Mouse (Mus musculus) retina, postnatal 1 day (tissue): ENCODE measurements around the gene Ptprr.
A peak's percentile ranks its signal among the peaks of the same experiment; 100 is the strongest.

Experiments used
- DNase-seq: peaks from one replicate; pipeline ENCODE4 v3.0.0-alpha.2; 2012

Ptprr gene

DNA sequence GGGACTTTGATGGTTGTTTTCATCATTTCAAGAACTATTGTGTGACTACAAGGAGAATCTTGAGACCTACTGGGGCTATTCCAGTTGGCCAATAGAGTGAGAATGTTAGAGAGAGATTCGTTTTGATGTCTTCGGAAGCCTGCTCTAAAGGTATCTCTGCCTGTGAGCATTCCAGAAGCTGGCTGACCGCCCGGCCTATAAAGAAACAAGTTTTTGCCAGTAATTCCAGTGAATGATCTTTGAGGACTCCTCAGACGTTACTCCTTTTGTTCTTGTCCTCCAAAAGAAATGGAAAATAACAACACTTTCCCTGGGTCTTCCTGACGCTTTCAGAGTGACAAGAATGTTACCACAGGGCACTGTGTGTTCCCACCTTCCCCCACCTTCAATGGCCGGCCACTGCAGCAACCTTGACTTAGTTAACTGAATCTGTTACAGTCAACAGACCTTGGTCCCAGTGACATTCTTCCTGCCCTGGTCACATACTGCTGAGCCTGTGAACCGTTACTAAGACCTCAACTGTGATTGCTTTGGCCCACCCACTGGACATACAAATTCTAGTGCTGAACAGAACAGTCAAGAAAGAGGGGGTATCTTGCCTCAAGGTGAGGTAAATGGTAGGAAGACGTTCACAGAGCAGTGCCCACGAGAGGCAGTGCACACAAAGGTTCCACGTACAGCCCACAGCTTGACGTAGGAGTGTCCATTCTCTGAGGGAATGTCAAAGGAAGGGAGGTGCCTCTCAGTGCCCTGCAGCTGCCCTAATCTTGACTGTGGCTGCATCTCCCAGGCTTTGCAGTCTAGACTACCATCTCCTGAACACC, 252.8 kb downstream of the Ptprr start:
- no peak for DNase-seq

DNA sequence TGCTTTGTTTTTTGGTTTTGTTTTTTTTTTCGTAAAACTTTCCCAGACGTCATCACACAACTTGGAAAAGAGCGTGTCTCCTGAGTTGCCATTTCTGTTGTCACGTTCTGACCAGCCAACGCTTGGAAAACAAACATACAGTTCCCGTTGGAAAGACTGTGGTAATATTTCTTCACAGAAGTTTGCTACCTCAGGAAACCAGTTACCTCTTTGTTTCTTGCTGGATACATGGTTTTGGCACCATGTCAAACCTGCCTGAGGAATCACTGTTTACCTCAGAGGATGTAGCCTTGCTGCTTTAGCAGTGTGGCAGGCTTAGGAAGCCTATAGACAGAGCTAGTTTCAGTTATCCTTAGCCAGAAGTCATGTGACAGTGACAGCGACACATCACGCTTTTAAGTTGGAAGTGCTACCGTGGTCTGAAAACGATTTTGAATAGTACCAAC, 253.5 kb downstream of the Ptprr start:
- no peak for DNase-seq

DNA sequence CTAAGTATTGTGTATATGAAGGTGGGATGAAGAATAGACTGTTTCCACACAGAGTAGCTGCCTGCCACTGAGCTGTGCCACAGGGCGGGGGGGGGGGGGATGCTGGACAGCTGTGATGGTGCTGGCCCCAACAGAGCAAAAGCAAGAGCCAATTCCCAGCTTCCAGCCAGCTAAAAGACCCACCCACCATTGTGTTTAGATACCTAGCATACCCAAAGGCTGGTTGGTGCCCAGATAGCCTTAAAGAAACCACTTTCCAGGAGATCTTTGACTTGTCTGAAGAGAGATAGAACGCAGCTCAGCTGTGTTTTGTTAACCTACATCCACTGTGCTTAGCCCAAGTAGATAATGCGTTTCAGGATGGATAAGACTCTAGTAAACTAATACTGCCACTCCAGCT, 254.1 kb downstream of the Ptprr start:
- DNase-seq, result peak; percentile 15

DNA sequence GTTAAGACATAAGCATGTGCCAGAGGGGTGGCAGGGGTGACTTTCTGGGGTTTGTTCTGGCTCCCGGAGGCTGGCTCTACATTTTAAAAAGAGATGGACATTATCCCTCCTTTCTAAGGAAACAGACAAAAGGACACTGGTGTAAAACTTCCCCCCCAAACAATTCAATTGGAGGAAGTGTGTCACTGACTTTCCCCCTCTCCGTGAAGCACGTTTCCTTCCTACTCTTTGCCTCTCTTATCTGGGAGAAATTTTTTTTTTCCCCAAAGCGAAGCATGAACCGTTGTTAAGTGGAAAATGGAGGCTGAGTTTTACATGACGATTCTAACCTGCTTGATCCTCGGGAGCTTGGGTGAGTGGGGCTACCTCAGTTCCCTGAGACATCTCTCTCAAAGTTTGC, 257.3 kb downstream of the Ptprr start, which contains the start of gene Ptprb:
Gene Ptprb, plus strand, starts transcription at position 244 of the 400 bp plus-strand sequence.
- no peak for DNase-seq

DNA sequence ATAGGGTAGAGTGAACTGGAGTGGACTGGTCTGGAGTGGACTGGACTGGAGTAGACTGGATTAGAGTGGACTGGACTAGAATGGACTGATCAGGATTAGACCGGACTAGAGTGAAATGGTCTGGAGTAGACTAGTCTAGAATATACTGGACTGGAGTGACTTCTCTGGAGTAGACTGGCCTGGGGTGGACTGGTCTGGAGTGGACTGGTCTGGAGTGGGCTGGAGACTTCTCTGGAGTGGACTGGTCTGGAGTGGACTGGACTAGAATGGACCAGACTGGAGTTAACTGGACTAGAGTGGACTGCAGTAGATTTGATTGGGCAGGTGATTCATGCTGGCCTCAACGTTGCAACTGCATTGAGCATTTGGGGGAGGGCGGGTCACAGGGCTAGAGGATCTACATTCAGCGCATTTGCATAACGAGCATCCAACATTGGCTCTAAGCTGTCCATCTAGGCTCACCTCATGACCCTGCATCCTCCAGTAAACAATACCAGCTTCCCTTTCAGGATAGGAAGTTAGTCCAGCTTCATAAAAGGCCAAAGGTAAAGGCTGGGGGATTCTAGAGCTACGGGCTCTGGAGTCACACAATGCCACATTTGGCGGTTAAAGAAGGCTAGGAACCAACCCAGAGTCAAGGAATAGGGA, 268.8 kb downstream of the Ptprr start:
- no peak for DNase-seq

DNA sequence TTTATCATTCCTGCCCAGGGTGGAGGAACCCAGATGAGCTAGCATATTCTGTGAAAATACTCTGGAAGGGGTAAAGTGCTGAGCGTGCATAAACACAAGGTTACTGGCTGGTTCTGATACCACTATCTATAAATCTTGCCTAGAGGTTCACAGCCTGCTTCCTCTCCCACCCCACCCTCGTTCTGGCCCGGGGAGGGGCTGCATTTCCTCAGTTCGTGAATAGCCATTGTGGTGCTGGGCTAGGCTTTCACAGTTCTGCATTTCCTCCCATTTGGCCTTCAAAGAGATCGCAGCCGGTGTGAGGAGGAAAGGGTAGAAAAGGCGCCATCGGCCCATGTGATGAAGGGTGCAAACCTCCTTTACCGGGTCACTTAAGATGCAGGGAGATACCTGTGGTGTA, 270.1 kb downstream of the Ptprr start:
- no peak for DNase-seq

DNA sequence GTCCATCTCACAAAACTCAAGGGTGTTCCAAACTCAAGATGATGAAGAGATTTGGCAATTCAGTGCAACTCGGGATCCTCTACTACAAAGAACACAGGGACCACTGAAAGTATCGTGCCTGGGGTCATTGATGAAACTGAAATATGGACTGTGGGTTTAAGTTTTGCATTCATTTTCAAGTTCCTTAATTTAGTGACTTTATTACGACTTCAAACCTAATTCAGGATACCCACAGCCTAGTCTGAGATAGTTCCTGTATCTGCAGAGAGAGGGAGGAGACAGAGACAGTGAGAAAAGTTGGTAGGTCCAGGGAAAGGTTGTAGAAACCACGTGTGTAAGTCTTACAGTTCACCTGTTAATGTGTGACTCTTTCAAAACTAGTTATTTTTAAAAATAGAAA, 272.5 kb downstream of the Ptprr start:
- DNase-seq, result no peak

DNA sequence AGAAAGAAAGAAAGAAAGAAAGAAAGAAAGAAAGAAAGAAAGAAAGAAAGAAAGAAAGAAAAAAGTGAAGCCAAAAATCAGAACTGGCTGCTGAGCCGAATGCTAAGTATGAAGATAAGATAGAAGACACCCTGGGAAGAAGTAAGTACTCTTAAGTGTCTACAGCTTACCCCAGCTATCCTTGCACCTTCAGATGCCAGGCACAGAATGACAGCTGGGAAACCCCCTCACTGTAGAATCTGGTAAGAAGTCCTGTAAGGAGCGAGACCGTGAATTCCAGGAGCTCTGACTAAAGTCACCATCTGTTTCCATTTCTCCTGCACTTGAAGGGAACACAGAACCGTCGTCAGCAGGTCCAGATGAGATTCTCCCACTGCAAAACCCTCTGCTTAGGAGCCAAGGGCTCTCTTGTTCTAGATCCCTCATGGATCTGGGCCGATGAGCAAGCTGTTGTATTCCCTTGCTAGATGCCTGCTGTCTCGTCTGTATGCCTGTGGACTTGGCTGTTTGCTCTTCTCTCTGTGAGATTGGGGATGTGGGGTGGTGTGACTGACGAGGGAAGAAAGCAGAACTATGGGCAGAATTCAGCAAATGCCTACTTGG, 273.2 kb downstream of the Ptprr start:
- DNase-seq, result no peak

DNA sequence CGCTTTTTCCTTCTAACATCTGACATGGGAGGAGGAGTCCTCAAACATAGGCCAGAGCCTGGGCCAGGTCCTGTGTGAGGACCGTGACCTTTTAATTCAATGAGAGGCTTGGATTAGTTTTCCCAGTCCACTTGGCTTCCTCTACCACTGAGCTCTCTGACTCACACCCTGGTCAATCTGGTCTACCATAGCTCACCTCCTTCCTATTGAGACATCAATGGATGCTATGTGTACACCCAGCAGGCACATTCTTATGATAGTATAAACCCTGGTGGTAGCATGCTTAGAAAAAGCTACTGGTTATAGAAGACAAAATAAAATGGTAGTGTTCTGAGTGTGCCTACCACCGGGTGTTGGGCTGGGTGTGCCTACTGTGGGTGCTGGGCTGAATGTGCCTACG, 278.4 kb downstream of the Ptprr start:
- DNase-seq, result no peak

DNA sequence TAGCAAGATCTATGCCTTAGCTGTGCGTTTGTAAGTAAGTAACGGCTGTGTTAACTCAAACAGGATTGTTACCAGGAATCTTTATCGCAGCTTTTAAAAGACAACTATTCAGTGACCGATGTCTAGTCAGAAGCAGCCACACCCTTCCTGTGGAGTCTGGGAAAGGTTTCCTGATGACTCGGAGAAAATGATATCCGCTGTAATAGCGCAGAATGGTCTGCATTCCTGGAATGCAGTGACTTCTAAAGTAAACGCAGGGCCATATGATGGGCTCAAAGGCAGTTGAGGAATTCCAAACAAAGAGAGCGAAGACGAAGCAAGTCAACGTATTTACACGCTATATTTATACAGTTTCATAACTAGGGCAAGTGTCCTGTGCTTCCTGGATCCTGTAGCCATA, 279.8 kb downstream of the Ptprr start:
- no peak for DNase-seq

DNA sequence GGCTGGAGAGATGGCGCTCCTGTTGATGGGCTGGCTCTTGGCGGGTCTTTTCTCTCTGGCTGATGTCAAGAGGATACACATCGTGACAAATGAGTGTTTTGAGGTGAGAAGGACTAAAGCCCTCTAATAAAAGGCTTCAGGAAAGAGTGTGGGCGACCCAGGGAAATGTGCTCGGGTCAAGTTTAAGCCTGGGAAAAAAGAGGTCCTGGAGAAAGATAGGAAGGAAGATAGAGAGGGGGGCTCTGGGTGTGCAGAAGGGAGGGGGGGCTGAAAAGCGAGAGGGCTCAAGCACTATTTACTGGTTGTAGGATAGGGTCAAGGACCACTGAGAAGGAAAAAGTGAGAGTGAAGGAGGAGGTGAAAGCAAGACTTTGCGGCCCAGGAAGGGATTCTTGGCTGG, 282.8 kb downstream of the Ptprr start:
- DNase-seq, result no peak

DNA sequence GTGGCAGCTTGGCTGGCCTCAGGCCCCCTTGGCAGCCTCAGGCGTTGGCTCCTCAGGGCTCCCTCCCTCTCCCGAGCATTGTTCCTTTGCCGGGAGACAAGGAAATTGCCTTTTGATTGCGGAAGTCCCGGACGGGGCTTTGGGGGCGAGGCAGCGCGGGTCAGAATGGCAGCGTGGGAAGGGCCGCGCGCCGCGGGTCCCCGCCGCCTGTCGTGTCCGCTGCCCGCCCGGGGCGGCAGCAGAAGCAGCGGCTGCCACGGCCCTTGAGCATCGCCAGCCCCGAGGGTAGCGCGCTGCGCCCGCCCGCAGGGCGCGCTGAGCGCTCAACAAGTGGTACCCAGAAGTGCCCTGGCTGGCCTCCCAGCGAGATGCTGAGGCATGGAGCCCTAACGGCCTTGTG, 283.2 kb downstream of the Ptprr start:
- DNase-seq, result peak; percentile 67

DNA sequence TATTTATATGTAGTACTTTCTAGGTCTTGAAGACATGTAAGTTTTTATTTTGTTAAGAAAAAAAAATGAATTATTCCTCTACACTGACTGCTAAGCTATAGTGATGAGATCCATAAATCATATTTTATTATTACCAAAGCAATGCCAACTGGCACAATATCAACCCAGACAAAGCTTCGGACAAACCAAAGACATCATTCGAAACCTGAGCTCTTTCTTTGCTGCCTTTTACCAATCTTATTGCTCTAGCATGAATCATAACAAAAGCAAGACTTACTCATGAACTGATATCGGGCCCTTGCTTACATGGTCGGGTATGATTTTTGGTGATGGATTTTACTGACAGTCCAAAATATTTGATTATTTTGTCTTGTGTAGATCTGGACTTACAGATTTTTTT, 286.3 kb downstream of the Ptprr start:
- no peak for DNase-seq

DNA sequence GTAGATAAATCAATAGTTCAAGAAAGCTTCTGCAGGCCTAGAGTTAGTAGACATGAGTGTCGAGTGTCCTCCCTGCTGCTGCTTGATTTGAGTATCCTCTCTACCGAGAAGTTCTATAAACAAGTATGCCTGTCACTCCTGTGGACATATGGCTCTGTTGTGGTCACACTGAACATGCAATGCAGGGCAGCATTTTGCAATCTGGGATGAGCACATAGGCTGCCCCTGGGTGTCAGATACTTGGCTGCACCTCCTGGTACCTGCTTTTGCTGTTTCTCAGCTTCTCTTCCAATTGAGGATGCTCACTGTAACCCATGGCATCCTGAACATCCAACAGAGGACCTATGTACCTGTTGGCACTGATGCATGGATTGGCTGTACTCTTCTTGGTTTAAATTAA, 291.4 kb downstream of the Ptprr start:
- DNase-seq, result no peak

DNA sequence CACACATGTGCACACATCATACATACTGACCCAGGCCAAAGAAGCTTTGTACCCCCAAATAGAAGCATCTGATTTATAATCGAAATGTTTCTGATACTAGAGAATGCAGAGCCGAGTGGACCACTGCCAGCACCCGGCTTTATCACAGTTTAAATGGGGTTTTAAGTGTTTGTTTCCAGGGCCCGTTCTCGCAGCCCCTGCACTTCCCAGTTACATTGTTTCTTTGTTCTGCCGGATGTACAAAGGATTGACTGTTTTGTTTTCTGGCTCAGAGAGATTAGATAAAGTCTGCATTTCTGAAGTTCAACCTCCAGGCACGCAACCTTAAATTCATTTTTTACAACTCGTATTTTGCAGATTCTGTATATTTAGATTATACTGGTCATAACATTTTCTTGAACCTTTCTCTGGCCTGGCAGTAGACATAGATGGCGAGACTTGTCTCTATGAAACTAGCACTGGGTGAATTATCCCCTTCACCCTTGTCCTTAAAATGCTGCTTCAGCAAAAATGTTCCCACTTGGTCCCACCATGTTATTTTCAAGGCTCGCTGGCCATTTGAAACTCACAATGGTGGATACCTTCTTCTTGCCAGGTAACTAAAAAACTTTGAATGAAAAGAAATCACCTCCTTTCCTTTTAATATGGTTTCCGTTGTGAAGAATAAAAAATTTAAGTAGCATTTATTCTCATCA, 292.6 kb downstream of the Ptprr start:
- DNase-seq, result no peak

DNA sequence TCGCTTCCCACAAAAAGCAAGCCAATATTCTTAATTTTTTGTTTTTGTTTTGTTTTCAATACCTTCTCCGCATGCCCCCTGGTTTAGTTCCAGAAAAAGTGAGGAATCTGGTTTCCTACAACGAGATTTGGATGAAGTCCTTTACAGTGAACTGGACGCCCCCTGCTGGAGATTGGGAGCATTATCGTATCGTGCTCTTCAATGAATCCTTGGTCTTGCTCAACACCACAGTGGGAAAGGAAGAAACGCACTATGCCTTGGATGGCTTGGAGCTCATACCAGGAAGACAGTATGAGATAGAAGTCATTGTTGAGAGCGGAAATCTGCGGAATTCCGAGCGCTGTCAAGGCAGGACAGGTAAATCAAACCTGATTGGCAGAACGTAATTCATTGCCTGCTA, 301.2 kb downstream of the Ptprr start:
- peak; percentile 84 for DNase-seq
